Mouse (Mus musculus) gastrocnemius, postnatal 36 days (tissue): ENCODE measurements around the gene Lgals1. TPM values are rescaled to one million over a fixed set of nuclear protein-coding genes. Genes with fewer than 3 reads are reported as not detected.

Experiments used
- DNase-seq, 2 experiments: peaks; one replicate each; pipeline ENCODE4 v3.0.0; 2022
- intact Hi-C: fragments of 180-260 bp; cut with DNase I; formaldehyde crosslinking; loops from one replicate; pipeline ENCODE4 v1.15.1; 2025
- total RNA-seq, 2 experiments: library from RNA; stranded (reverse); gene quantifications; 2 replicates each; pipeline ENCODE4 v1.2.3; 2021

The Lgals1 gene
- total RNA-seq, 2 experiments from 2014 or later: 188 to 289 TPM

DNA sequence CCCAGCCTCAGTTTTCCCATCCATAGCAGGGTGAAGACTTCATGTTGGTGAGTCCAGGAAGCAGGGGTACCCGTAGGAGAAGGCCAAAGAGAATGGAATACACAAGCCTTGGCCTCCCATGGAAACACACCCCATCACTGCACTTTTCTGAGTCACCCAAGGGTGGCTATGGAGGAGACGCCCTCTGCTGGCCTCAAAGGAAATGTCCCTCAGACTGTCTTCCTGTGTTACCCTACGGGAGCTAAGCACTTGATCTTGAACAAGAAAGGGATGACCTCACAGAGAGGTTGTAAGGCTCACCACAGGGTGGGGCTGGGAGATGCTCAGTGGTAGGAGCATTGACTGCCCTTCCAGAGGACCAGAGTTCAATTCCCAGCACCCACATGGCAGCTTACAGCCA is 5.1 kb downstream of the Lgals1 start:
- intact Hi-C loops: loop anchor here (1.0 kb wide), 1 partner anchor 16 kb away; no protein-coding TSS in a partner anchor
- no peak for DNase-seq

DNA sequence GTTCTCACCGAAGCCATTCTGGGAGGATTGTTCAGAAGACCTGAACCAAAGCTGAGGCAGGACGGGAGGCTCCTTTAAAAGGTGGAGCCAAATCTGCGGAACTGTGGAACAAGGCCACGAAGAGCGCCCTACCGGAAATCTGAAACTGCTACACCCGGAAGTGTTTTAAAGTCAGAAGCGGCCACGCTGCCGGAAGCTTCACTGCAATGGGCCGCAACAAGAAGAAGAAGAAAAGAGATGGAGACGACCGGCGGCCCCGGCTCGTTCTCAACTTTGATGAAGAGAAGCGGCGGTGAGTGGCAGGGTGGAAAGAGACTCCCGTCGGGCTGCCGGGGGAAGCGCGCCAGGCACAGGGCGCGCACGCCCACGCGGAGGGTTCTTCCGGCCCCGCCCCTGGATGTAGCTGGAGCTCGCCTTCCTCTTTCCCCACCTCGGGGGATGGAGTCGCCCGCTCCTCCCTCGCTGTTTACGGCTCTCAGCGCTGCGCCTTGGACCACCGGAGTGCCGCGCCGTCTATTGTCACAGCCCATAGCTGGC is 8.3 kb downstream of the Lgals1 start, which contains the start of gene Nol12:
Nol12 (plus strand) TSS at position 150 of the 537 bp plus-strand sequence.
- intact Hi-C loops: no loop called here
- DNase-seq: peak; percentile 75 to 85

DNA sequence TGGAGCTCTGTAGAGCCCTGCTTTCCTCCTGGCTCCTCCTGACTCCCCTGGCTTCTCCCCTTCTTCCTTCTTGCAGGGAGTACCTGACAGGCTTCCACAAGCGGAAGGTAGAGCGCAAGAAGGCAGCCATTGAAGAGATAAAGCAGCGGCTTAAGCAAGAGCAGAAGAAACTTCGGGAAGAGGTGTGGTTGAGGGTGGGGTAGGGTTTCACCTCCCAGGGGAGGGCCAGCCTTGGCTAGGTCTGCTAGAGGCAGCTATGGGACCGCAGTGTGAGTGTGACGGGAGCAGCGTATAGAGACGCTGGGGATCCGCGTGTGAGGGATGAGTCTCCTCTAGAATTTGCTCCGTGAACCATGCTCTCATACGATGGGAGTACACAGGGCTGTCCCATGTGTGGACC is 9.9 kb downstream of the Lgals1 start:
- peak in 1 of 2 experiments; percentile 3 for DNase-seq
- intact Hi-C loops: no loop called here

DNA sequence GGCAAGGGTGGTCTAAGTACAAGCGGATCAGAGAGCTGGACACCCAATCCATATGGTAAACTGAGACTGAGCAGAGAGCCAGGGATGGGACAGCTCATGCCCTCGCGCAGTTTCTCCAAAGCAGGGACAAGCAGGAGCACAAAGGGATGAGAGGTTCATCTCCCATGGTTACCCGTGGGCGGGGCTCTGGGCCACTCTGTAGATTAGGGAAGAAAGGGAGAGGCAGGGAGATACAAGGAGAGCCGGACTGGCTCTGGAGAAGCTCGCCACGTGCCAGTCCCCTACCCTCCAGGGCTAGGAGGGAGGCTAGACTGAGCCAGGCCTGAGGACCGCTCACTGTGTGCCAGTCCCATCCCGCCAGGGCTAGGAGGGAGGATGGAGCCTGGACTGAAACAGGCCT is 10.8 kb downstream of the Lgals1 start:
- intact Hi-C loops: no loop called here
- no peak for DNase-seq

DNA sequence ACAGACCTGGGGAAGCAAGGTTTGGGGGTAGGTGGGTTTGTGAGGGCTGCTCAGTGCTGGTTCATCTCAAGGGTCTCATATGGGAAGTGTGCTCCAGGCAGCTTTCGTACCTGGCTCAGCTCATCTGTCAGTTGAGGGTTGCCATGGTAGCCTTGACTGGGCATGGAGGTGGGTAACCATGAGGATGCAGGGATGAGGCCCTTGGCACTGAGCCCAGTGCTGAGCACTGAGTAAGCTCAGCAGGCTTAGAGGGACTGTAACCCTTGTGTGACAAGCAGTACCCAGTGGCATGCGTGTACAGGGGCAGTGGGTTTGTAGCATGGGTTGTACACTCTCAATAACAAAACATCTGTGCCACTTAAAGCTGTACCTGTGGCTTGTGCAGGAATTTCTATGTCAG is 11.4 kb downstream of the Lgals1 start:
- DNase-seq: no peak
- intact Hi-C loops: no loop called here

DNA sequence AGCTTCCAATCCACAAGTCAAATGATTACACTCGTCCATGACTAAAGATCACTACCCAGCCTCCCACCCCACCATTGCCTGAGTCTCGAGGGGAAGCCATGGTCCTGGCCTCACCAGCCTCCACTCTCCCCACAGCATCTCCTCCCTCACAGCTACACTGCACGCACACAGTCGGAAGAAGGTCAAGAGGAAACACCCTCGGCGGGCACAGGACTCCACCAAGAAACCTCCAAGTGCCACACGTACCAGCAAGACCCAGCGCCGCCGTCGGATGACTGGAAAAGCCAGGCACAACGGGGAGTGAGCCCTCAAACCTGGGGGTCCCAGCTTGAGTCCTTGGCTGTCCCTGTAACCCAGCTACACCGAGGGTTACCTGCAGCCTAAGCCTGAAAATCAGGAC is 13.8 kb downstream of the Lgals1 start:
- intact Hi-C loops: loop anchor here (5.0 kb wide), 1 partner anchor 38 kb away; no protein-coding TSS in a partner anchor
- DNase-seq: no peak

DNA sequence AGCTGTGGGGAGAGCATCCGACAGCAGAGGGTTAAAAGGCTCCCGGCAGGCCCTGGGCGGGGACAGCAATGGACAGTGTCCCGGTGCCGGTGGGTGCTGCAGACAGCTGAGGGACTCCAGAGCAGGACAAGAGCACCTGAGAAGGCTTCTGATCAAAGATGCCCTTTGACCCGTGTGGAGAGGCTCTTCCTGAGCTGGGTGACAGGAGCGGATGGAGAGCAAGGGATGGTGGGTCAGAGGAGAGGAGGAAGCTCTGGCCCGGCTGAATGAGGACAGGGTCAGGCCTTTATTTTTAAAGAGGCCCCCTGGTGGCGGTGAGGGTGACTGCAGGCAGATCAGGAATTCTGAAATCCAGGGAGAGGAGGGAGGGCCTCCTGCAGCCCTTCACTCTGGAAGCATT is 16.1 kb downstream of the Lgals1 start:
- intact Hi-C loops: loop anchor here (5.0 kb wide), 1 partner anchor 40 kb away; no protein-coding TSS in a partner anchor
- DNase-seq: peak; percentile 74 to 80

DNA sequence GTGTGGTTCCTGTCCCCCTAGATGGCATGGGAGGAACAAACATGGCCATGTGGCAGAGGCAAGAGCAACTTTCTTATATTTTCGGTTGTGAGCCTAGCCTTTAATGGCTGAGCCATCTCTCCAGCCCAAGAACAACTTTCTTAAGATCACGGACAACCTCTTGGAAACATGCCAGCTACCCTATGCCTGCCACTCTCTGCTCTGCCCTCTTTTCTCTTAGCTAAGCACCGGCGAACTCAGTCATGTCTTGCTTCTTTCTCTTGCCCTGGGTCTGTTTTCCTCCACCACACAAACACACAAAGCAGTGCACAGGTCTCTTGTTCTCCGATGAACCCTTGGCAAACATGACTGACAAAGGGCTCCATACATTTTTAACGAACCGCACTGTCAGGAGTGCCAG is 19.7 kb downstream of the Lgals1 start:
- intact Hi-C loops: no loop called here
- no peak for DNase-seq

DNA sequence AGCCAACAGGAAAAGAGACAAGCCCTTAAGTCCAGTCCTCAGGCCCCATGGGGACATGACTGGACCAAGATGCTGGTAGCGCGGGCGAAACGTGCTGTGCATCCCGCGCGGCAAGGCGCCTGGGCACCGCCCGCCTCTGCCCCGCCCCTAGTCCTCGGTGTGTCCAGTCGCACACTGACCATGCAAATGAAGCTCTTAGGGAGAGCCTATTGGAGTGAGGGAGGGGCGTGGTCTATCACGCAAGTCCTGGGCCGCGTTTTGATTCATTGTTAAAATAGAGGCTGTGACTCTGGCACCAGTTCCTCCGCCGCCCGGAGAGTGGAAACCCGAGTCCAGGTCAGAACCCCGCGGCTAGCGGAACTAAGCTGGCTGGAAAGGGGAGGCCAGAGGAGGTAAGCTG is 21.1 kb downstream of the Lgals1 start, which contains the start of gene Triobp:
Triobp (plus strand) TSS at position 68 of the 400 bp plus-strand sequence.
- DNase-seq: peak; percentile 70 to 83
- intact Hi-C loops: no loop called here

DNA sequence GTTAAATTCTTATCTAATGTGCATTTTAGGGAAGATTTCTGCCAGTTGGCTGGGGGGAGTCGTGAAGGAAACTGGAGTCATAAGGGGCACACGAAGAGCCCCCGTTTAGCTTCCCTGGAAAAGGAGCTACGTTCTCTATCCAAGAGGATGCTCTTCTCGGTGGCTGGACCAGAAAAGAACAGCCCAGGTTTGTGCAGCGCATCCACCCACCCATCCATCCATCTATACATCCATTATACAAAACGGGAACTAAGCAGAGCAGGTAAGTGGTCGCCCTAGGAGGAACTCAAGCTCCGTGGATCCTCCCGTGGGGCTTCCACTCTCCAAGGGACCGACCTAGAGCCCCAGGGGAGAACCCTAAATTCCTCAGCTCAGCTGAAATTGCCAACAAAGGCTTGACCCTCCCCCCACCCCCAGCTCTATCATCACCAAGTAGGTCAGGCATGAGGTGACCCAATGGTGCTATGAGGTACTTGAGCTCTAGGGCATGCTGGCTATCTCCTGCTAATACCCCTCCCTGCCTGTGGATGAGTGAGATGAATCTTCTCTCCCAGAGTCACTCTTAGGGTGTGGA is 21.7 kb downstream of the Lgals1 start:
- intact Hi-C loops: no loop called here

DNA sequence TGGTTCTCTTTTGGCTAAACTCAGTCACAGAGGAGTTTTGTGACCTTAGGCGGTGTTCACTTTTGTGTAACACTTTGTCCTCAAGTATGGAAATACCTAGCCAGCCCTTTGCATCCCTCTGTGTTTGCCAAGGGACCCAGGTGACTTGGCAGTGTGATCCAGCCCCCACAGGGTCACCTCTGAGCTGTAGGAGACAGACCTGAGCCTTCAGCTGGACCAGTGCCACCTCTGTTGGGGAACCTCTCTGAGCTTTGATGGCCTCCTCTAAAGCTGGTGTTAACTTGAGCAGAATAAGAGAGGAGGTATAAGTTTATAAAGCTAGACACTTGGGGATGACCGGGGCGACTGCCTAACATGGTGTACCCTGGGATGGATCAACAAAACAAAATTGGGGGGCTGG is 22.4 kb downstream of the Lgals1 start:
- intact Hi-C loops: no loop called here
- no peak for DNase-seq

More for the DNA sequence above, 21.7 kb downstream of the Lgals1 start:
- no peak for DNase-seq

DNA sequence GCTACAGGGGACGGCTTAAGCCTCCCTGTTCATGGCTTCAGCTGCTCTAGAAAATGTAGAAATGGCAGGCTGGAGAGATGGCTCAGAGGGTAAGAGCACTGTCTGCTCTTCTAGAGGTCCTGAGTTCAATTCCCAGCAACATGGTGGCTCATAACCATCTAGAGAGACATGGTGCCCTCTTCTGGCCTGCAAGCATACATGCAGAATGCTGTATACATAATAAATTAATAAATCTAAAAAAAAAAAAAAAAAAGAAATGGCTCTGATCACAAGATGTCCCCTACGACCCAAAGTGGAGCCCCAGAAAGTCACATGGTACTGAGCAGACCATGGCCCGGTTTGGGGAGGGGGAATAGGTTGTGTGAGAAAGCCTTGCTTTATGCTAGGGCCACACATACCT is 29.1 kb downstream of the Lgals1 start:
- intact Hi-C loops: no loop called here
- DNase-seq: no peak

DNA sequence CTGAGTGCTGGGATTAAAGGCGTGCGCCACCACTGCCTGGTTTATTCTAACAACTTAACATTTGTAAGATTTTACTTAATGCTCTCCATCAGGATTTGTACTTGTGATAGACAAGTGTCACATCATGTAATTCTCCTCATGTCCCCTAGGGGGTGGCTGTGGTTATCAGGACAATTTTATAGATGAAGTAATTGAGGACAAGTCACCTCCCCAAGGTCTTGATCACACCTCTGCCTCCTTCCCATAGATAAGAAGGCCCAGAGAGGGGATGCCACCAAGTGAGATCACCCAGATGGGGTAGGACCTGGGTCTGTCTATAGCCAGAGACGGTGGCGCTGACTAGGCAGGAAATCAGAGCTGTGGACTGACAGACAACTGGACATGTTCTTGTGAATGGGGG is 29.8 kb downstream of the Lgals1 start:
- no peak for DNase-seq
- intact Hi-C loops: no loop called here

DNA sequence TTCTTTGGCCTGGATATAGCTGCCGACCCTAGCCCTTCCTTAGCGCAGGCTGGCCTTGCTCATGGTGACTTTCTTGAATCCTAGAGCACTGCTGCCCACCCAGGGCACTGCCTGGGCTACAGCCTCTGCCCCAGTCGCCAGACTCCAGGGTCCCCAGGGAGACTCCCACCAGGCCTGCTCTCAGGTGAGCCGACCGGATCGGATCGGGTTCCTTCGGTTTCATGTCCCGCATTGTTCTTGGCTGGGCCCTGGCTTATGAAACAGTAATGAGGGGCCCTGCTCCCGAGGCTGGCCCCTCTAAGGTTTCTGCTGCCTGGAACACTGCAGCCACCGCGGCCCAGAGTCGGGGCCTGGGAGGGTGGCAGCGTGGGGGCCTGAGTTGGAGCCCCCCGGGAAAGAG is 30.5 kb downstream of the Lgals1 start:
- intact Hi-C loops: no loop called here
- no peak for DNase-seq

DNA sequence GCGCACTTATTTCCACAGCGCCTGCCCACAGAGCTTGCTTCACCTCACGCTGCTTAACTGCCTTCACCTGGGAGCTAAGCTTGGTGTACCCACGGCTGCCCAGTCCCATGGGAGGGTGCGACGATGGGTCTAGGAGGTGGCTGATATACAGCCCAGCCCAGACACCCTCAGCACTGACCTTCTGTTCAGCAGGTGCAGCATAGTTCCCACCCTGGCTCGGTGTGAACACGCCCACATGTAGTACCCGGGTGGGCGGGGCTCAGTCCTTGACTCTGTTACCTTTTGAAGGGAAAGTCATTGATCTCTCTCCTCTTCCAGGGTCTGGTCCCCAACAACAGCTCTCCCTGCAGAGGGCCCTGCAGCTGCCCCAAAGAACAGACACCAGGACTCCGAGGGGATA is 33.0 kb downstream of the Lgals1 start:
- intact Hi-C loops: no loop called here

DNA sequence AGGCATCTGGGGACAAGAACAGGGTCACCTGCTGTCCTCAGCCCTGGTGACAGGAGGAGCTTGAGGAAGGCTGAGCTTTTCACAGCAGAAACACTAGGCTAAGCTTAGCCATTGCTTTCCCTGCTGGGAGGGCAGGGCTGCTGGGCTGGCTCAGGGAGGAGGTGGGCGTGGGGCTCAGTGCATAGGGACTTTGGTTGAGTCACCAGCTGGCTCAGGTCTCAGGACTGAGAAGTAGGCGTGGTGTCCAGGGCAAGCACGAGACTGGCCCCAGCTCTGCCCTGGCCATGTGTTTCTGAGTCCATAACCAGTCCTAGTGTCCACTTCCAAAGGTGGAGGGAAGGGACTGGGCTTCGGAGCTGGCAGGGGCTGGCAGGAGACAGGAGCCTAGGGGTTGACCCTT is 33.6 kb downstream of the Lgals1 start:
- DNase-seq: peak; percentile 59 to 83
- intact Hi-C loops: no loop called here

More for the DNA sequence above, 33.0 kb downstream of the Lgals1 start:
- DNase-seq: no peak

DNA sequence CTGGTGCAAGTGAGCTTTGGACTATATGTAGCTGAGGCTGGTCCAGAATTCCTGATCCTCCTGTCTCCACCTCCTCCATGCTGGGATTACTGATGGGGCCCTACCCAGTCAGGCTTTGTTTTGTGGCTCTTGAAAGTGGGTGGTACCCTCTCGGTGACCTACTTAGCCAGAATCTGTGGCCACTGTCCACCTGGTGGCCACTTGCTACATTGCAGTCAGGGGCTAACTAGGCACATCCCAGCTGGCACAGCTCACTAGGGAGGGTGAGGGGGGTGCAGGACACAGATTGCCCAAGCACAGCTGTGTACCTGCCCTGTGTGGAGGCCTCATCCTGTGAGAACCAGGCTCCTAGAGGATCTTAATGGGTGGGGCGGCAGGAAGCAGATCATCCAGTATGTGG is 36.4 kb downstream of the Lgals1 start:
- peak; percentile 64 to 65 for DNase-seq
- intact Hi-C loops: no loop called here

DNA sequence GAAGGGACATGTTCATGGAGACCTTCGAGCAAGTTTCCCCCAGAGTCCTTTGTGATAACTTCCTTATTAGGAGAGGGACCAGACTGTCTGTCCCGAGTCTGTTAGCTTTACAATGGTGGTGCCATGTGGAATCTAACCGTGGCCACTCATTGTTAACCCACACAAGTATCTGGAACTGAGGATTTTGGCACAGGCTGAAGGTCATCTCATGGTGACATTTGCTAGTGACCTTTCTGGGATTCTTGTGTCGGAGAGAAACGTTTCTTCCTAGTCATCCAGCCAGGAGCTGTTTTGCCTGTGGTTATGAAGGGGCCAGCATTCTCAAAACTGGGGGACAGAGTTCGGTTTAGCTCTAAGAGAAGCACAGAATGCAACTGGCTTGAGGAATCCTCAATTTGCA is 45.1 kb downstream of the Lgals1 start:
- intact Hi-C loops: no loop called here
- DNase-seq: no peak

DNA sequence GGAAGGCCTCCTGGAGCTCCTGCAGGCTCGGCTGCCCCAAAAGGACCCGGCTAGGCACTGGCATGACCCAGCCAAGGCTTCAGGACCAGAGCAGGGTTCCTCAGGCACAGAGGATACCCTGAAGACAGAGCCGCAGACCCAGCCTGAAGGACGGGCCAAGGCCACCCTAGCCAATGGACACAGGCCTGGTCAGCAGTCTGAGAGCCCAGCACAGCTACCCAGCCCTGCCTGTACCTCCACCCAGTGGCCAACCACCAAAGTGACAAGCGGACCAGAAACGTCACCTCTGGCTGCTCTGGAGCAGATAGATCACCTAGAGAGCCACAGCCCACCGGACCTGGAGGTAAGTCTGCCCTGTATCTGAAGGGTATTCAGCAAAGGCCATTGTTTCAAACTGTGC is 47.4 kb downstream of the Lgals1 start:
- intact Hi-C loops: no loop called here
- no peak for DNase-seq

DNA sequence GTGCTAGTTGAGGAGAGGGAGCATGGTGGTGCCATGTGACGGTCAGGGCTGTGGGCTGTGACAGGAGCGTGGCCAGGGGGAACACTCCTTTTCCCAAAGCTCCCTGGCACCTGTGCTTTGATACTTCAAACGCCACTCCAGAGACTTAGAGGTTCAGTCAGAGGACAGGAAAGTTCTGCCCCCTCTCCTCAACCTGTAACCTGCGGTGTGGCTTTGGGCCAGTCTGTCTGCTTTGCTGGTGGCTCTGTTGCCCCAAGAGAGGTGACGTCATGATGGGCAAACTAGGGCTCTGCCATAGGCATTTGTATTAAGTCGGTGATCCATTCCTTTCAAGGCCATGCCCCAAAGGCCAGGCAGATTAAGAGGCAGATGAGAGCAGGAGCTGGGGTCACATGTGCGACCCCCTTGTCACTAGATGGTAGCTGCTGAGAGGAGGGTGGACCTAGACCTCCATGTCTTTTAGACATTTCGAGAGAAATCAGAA is 51.2 kb downstream of the Lgals1 start:
- DNase-seq: no peak
- intact Hi-C loops: no loop called here

DNA sequence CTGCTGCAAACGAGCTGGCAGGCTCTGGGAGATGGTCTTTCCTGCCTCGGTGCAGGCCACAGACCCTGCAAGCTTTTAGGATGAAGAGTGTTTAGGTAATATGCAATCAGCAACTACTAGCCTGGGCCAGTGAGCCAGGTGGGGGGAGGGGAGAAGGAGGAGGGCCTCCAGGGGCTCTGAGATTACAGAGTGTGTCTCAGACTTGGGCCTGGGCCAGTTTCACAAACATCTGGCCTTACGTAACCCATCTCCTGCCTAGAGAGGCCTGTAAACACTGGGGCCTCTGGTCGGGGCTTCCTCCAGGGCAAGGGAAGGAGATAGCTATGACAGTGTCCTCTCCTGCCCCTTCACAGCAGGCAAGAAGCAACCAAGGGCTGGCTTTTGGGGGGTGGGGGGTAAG is 52.4 kb downstream of the Lgals1 start:
- DNase-seq: peak; percentile 76 to 89
- intact Hi-C loops: no loop called here
